Mouse (Mus musculus) adrenal gland, adult 18-20 months (tissue): ENCODE results near the gene Xylt1. TPM values are rescaled to one million over a fixed set of nuclear protein-coding genes. Genes with fewer than 3 reads are reported as not detected.

ENCODE experiments used
- DNase-seq, 2 experiments: peaks; one replicate each; pipeline ENCODE4 v3.0.0; 2021 to 2022; ENCODE audit warnings: low spot score in 2 of 2
- total RNA-seq, 2 experiments: library from RNA; stranded (reverse); gene quantifications; 1 replicate in 1 of 2; 2 replicates in 1 of 2; pipeline ENCODE4 v1.2.3; 2021

Gene Xylt1
- total RNA-seq, 2 experiments from 2014 or later = 6.0 to 6.2 TPM

GRCm38 (mm10) chr7:117595029-117595695, 214.4 kb downstream of the Xylt1 start:
- no peak for DNase-seq

GRCm38 (mm10) chr7:117600443-117600842, 219.7 kb downstream of the Xylt1 start:
- DNase-seq = no peak

- no peak for DNase-seq
These were observed 229.7 kb downstream of the Xylt1 start for GRCm38 (mm10) chr7:117610439-117610838.

- DNase-seq = no peak
These were observed 232.2 kb downstream of the Xylt1 start for GRCm38 (mm10) chr7:117612788-117613473.

- DNase-seq = no peak
These were observed 233.0 kb downstream of the Xylt1 start for GRCm38 (mm10) chr7:117613796-117614195.

- DNase-seq = no peak
These were observed 233.6 kb downstream of the Xylt1 start for GRCm38 (mm10) chr7:117614346-117614745.

- DNase-seq = no peak
These were observed 234.1 kb downstream of the Xylt1 start for GRCm38 (mm10) chr7:117614851-117615250.

- no peak for DNase-seq
These were observed 235.5 kb downstream of the Xylt1 start for GRCm38 (mm10) chr7:117616277-117616676.

GRCm38 (mm10) chr7:117618715-117619150, 238.0 kb downstream of the Xylt1 start:
- no peak for DNase-seq

- no peak for DNase-seq
These were observed 240.8 kb downstream of the Xylt1 start for GRCm38 (mm10) chr7:117621566-117621965.

GRCm38 (mm10) chr7:117622769-117623168, 242.0 kb downstream of the Xylt1 start:
- DNase-seq = peak; percentile 51 to 65

GRCm38 (mm10) chr7:117628791-117629190, 248.0 kb downstream of the Xylt1 start:
- no peak for DNase-seq

GRCm38 (mm10) chr7:117630657-117631056, 249.9 kb downstream of the Xylt1 start:
- no peak for DNase-seq

GRCm38 (mm10) chr7:117635584-117635983, 254.8 kb downstream of the Xylt1 start:
- no peak for DNase-seq

GRCm38 (mm10) chr7:117636713-117637112, 255.9 kb downstream of the Xylt1 start:
- DNase-seq = no peak

- no peak for DNase-seq
These were observed 257.2 kb downstream of the Xylt1 start for GRCm38 (mm10) chr7:117637997-117638396.

- no peak for DNase-seq
These were observed 271.9 kb downstream of the Xylt1 start for GRCm38 (mm10) chr7:117652637-117653036.

GRCm38 (mm10) chr7:117655732-117656131, 275.0 kb downstream of the Xylt1 start:
- no peak for DNase-seq

GRCm38 (mm10) chr7:117658180-117658579, 277.4 kb downstream of the Xylt1 start:
- DNase-seq = no peak

GRCm38 (mm10) chr7:117658739-117659138, 278.0 kb downstream of the Xylt1 start:
- no peak for DNase-seq

- DNase-seq = no peak
These were observed 286.5 kb downstream of the Xylt1 start for GRCm38 (mm10) chr7:117667286-117667685.

GRCm38 (mm10) chr7:117668226-117668625, 287.4 kb downstream of the Xylt1 start:
- no peak for DNase-seq
